Mouse (Mus musculus) cerebellum, adult 8-10 months (tissue): ENCODE measurements around the gene Slc7a1.

Experiments used
- DNase-seq: peaks from one replicate; pipeline ENCODE4 v3.0.0; 2022

The Slc7a1 gene

DNA sequence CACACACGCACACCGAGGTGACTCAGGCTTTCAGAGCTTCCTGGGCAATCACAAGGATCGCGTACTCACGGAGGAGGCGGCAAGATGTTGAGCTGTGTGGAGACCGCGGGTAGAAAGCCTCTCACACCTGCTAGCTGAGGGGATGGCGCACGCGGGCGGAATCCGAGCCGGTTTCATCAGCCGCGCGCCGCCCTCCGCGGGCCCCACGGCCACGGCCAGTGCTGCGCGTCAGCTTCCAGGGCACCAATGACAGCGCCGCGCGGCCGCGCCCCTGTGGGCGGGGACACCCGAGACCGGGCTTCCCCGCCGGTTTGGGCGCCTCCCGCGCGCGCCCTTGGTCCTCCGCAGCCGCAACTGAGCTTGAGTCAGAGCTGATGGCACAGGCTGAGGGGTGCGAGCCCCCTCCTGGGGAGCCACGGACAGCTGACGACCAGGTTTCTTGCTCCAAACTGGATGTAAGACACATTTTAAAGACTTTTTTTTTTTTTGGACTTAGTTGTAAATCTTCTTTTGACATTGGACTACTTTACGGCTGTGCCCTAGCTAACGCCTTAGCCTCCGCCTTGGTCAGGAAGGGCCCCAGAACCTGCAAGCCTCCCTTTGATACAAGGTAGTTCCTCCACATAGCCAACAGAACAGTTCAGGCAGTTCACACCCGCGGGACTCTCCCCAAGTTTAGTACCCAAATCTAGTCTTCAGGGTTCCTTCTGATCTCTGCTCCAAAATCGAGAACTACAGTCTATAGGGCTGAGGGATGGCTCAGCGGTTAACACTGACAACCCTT, at the start of gene Slc7a1:
Gene Slc7a1, minus strand, starts transcription at position 245 of the 784 bp plus-strand sequence.
- DNase-seq, result peak; percentile 77

DNA sequence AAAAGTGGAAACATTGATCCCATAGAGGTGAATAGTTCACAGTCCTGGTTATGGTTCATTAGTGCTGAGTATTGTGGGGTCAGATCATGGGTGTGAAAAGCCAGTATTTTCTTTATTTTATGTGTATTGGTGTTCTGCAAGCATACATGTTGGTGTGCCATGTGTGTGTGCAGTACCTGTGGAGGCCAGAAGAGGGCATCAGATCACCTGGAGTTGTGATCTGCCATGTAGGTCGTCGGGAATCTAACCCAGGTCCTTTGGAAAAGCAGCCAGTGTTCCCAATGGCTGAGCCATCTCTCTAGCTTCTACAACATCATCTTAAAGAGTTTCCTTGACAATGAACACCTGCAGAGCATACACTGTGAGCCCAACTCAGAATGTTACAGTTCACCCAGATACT, 45.3 kb upstream of the Slc7a1 start:
- DNase-seq, result no peak

DNA sequence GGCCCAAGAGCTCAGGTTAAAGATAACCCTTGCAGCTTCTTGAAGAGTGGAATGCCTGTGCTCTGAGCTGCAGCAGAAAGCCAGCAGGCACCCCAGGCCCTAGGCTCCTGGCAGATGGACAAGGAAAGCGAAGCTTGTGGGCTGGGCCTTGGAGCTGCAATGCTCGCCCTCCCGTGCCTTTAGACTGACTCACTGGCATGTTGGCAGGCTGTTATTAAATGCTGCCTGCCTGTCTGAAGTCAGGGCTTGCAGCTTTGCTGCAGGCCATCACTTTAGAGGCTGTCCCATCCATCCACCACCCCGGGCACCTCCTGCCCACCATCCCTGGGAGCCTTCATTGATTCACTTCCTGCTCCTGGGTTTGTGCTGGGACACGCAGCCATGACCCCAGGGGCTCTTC, 44.0 kb upstream of the Slc7a1 start:
- peak; percentile 26 for DNase-seq

DNA sequence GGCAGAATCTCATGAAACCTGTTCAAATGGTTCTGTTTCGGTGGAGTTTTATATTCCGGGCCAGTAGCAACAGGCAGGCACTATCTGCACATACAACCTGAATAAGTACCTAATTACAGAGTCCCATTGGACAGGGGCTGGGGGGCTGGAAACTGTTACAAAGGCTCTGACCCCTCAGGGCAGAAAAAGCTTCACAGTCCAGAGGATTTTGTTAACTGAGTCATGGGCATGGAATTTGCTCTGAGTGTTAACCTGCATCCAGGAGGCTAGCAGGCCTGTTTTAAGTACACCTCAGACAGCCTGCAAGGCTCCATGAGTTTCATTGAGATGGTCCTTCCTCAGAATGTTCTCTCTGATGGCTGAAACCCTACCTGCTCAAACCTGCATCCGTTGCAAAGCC, 36.0 kb upstream of the Slc7a1 start:
- no peak for DNase-seq

DNA sequence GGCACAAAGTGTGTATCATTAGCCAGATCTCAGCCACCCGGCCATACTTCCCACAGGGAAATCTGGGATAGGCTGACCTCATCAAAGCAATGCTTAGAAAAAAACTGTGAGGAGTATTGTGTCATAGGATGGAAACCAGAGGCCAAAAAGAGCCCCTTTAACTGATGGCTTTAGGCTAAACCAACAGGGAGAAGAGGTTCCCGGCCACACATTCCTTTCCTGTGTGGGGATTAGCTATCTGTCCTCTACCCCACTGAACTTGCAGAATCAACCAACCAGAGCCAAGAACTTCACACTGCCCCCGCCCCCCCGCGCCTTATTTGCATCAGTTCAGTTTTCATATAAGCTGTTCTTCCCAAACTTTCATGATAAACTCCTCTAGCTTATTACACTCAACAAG, 32.4 kb upstream of the Slc7a1 start:
- no peak for DNase-seq

DNA sequence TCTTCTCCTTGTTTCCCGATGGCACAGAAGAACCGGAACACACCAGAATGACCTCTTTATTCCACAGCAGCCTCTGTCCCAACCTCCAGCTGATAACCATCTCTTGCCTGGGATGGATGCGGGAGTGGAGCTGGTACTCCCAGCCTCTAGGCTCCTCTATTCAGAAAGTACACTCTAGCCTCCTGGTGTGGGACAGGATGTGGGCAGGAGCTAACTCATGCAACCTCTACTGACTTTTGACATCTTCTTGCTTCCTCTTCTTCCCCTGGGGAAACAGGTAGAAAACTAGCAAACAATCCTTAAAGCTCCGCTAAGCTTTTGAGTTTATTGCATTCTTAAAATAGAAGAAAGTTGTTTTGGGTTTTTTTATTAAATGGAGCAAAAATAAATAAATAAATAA, 29.1 kb upstream of the Slc7a1 start:
- no peak for DNase-seq

DNA sequence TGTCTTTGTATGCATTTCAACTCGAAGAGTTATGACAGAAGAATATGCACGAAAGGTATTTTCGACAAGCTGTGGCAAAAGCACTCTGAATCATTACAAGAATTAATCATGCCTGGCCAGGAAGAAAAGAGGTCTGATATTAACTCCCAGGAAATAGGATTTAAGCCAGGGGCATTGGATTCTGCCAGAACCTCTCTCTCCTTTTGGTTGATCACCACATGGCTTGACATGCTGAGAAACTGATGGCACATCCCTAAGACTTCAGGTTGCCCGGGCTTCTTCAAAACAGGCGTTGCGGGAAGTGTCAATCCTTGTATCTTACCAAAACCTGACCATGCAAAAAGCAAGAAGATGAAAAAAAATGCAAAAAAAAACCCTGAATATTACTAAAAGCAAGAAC, 25.4 kb upstream of the Slc7a1 start:
- no peak for DNase-seq

DNA sequence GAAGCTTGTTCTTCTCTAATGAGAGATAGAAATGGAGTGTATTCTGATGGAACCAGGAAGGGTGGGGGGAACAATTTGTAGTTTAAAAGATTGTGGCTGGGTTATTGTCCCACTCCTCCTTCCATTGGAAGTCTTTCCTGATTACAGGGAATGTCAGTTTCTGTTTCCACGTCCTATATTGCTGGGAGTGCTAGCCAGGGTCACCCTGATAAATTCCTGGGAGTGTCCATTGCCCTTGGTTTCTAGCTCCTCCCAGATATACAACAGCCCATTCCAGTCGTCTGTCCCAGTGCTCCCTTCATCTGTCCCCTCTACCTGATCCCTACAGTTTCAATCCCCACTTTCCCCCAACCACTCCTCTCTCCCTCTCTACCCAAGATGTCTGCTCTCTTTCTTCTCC, 21.6 kb upstream of the Slc7a1 start:
- DNase-seq, result no peak

DNA sequence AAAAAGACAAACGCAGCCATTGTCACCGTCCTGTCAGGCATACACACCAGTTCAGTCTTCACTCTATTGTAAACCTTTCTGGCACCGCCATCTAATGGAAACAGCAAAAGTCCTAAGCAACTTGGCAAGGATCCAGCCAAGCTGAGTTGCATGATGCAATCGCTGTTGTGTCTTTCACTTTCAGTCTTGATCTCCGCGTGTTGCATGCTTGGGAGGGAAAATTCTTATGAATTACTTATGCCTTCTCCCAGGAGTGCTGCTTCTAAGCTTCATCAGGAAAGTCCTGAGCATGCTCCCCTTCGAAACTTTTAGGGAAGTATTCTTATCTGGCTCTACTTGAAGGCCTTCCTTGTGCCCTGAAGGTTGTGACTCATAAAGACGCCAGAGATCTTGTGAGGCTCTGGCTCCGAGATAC, 19.4 kb upstream of the Slc7a1 start:
- no peak for DNase-seq

DNA sequence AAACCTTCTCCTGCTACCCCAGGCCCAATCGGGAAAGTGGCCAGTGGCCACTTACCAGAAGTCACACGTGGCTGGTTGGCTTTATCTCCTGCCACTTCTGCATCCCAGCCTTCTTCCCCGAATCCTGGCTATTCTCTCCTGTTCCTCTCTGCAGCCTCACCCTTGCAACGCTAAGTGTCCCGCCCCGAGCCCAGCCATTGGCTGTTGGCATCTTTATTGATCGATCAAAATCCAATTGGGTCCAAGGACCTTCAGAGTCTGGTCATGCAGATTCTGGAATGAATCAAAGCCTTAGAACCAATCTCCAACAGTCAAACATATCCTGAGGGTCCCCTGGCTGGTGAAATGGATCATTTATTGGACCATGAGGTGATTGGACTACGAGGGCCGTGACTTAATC, 18.7 kb upstream of the Slc7a1 start:
- DNase-seq, result no peak

DNA sequence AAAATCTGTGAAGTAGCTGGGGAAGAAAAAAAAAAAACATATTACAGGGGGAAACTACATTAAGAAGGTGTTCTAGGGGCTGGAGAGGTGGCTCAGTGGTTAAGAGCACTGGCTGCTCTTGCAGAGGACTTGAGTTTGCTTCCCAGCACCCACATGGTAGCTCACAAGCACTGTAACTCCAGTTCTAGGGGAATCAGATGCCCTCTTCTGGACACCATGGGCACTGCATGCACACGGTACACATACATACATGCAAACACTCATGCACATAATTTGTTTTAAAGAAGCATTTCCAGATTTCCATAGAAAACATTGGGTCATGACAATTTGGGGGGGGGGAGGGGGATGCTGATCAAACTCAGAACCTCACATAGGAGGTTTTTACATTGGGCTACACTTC, 18.1 kb upstream of the Slc7a1 start:
- DNase-seq, result no peak

DNA sequence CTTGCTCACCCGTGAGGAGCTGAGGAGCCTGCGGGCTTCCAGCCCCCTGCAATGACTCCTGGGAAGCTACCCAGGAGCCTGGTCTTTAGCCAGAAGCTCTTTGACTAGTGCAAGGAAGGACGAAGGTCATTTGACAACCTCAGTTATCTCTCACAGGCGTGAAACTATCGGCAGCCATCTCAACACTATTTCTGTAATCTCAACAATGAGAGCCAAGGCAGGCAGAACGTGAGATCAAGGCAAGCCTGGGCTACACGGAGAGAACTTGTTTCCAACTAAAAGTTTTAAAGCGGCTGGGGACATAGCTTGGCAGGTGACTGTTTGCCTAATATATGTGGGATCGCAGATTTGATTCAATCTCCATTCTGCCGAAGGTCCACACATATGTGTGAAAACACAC, 16.8 kb upstream of the Slc7a1 start:
- DNase-seq, result no peak

DNA sequence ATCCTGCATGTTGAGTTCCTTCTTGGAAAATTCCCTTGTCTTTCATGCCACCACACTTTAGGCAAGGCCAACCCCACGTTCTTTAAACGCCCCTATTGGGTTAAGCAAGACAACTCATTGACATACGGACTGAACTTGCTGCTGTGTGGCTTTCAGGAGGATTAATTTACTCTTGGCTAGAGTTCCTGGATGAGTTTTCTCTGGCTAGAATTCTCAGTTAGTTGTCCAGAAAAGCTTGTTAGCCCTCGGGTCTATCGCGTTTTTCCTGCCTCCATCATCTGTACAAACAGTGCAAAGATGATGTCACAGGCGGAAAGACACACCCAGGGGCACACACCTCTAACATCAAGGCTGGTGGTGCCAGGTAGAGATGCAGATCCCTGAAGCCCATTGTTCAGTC, 14.5 kb upstream of the Slc7a1 start:
- DNase-seq, result no peak

DNA sequence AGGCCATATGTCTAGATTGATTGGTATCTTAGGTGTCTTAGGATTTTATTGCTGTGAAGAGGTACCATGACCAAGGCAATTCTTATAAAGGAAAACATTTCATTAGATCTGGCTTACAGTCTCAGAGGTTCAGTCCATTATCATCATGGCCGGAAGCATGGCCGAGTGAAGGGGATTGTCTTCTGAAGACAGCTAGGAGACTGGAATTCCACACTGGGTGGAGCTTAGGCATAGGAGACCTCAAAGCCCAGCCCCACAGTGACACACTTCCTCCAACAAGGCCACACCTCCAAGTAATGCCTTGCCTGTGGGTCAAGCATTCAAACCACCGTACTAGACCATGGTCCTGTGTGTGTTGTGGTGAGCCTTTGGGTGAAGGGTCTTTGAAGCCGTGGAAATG, 12.8 kb upstream of the Slc7a1 start:
- no peak for DNase-seq

DNA sequence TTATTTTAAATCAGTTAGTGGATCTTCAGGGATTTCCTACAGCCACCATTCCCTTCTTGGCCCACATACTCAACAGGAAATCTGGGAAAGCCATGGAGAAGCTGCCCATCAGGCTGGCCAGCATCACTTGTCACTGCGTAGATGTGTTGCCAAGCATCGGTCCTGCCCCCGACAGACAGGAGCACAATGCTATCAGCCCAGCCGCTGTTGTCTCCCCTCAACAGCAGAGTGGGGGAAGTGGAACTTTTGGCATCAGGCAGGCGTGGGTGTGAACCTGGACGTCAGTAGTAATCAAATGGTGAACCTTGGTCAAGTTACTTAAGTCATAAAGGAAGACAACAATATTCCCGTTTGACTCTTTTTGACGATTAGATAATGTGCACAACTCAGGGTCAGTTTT, 9.8 kb upstream of the Slc7a1 start:
- no peak for DNase-seq

DNA sequence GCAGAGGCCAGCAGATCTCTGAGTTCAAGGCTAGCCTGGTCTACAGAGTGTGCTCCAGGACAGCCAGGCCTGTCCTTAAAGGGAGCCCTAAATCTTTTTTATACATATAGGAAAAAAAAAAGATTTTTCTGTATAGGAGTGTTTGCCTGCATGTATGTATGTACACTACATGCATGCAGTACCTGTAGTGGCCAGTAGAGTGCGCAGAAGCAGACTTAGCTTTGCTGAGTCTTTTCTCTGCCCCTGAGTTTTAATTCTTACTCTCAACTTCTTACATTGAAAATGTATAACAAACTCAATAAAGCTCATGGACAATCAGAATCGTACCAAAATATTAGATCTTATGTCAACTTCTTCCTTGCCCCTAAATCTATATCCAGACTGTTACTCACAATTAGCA, 7.2 kb upstream of the Slc7a1 start:
- DNase-seq, result no peak

DNA sequence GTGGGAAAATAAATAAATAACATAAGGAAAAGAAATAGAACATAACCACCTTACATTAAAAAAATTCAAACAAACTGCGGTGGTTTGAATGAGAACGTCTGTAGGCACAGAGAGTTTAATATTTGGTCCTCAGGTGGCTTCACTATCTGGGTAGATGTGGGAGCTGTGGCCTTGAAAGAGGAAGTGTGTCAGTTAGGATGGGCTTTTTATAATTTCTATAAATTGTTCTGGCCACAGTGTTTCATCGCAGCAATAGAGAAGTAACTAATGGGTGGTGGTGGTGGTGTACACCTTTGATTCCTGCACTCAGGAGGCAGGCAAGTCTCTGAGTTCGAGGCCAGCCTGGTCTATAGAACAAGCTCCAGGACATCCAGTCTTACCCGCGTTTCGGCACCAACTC, 4.8 kb upstream of the Slc7a1 start:
- DNase-seq, result no peak

DNA sequence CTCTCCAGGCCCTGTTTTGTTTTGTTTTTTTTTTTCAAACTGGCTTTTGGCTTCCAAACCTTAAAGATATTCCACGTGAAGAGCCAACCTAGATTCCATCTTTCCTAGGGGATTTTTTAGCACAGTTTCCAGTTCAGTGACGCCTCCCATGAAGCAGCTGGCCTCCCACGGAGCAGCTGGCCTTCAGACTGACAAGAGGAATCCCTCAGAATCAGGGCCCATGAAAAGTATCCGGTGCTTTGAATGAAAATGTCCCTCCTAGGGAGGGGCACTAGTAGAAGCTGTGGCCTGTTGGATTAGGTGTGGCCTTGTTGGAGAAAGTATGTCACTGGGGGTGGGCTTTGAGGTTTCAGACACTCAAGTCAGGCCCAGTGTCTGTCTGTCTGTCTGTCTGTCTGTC, 2.9 kb upstream of the Slc7a1 start:
- no peak for DNase-seq

DNA sequence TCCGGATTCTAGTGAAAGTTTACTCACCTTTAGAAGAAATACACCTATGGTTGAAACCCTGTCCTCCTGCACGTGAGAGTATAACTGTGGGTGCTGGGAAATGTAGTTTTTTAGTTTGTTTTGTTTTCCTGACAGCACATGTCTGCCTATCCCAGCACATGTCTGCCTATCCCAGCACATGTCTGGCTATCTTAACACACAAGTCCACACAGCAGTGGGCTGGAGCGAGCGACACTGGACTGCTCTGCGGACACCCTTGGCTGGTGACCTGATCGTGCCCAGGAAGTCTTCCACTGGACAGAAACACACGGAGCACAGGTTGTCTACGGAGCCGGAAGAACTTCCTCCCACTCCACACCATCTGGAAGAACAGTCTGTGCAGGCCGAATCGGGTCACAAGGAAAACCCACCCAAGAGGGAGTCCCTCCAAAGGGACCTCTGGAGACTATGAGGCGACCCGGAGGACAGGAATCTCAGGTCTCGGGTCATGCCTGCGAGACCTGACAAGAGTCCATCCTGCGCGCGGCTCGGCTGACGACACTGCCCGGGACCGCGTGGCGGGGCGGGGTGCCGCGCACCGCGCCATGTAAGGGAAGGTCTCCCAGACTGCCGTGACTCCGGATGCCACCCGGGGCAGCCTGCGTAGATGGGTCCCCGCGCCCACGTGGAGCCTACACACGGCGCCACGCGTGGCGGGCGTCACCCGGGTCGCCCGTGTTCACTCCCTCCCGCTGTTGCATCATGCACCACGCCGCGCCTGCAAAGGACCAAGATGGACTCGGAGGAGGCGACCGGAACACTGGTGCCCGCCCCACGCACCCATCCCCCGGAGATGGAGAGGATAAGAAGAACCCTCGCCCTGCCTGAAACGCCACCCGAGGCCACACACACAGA, 691 bp downstream of the Slc7a1 start:
- peak; percentile 30 for DNase-seq

DNA sequence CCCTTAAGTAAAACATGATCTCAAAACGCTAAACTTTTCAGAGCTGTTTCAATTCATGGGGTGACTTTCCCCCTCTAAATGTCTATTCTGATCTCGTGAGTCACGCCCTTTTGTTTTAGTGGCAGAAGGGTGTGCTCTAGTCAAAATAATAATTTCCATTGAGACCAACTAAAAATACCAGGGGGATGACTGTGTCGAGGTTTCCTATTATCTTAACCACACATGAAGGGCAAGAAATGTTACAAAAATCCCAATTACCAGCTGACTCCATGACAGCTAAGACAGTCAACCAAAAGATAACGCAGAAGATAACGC, 1.3 kb downstream of the Slc7a1 start:
- no peak for DNase-seq

DNA sequence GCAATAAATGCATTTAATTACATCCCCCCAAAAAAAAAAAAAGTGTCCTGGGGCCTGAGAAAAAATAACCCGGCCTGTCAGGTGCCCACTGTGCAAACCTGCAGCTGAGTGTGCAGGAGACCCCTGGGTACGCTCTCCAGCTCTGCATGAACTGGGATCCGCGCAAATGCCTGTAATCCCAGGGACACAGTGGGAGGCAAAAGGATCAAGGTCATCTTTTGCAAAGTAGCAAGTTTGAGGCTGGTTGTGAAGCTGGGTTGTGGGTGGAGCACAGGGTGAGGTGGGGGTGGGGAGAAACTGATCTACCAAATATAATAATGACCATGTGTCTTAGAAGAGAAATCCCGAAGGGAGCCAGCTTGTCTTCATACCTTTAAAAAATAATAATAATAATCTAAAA, 1.8 kb downstream of the Slc7a1 start:
- DNase-seq, result no peak

DNA sequence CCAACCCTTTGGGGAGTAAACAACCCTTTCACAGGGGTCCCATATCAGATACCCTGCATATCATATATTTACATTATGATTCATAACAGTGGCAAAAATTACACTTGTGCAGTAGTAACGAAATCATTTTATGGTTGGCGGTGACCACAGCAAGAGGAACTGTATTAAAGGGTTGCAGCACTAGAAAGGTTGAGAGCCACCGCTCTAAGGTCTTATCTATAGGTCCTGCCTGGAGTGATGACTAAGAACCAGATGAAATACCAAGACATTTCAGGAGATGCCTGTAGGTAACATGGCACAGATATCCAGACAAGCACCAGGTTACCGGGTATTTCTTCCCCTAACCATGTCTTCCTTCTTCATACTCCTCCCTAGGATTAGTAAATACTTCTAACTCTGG, 2.3 kb downstream of the Slc7a1 start:
- no peak for DNase-seq

DNA sequence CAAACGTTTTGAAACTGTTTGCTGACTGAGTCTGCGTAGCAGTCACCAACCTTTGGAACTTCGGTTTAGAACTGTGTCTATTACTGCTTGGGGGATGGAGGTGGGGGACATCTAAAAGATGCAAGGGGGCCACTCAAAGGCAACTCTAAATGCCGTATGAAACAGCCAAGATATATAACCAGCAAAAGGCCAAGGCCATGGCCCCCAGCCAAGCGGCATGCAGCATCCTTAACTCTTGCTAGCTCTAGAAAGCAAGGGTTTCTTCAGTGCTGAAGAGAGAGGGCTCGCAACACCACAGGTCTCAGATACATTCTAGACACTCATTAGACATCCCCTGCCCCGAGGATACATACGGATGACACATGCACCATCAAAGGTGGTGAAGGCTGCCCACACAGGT, 6.4 kb downstream of the Slc7a1 start:
- no peak for DNase-seq

DNA sequence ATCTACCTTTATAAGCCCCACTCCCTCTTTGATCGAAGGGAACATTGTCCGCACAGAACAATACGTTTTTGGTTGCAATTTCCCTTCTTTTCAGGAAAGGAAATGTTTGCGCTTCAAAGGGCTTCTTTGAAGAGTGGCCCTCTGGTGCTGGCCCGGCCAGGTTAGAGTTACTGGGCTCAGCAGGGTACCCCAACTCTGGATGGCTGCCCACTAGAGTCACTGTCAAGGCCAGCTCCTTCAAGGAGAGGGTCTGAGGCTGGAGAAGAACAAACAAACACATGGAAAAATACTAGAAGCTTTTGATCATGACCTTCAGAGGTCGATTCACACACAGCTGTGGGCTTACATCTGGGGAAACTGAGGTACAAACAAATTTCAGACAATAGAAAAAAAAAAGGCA, 6.9 kb downstream of the Slc7a1 start:
- no peak for DNase-seq
